Mouse (Mus musculus): ENCODE measurements around the gene Gm42669.

DNA sequence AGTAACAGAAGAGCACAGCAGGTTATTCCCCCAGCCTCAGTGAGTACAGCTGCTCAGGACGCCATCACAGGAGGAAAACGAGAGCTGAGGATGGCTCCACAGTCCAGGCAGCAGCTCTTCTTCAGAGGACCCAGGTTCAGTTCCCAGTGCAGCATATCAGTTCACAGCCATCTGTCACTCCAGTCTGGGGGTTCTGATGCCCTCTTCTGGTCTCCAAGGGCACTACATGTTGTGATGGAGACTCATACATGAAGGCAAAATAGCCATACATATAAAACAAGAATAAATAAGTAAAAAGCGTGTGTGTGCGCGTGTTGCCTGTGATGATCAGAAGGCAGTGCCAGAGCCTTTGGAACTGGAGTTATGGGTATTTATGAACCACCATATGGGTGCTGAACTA is 12.7 kb upstream of the Gm42669 start:
- TF ChIP-seq TAL1 (IDR thresholded peaks at IDR 0.05; ENCODE audit: low read length) (no peak), GATA1 (IDR thresholded peaks at IDR 0.05; ENCODE audit: low read length) (no peak)

Data from erythroblast, embryonic 14.5 days (primary cell).